Mouse (Mus musculus) stomach, postnatal 0 days (tissue): ENCODE measurements around the gene Tcf7l1.

Source experiments
- CTCF ChIP-seq: IDR thresholded peaks from 2 replicates; pipeline ENCODE4 v1.5.1; 2016; ENCODE audit warnings: antibody characterized with exemption, low read depth, mild to moderate bottlenecking, moderate library complexity
- EP300 ChIP-seq: optimal IDR thresholded peaks from 2 replicates; pipeline ENCODE3; 2016; ENCODE audit warnings: antibody characterized with exemption

GRCm38 (mm10) chr6:72748882-72749437, 40.1 kb downstream of the Tcf7l1 start:
- TF ChIP-seq CTCF (no peak), EP300 (no peak)
